Mouse (Mus musculus) right cerebral cortex, postnatal 10 days (tissue): Measurements from ENCODE around the gene Vmn1r208.
"Not testable (repeated sequence)": the region's sequence is repeated elsewhere in the genome, so short reads cannot be mapped to it uniquely, and the experiment has no call there.

ENCODE experiments used
- DNase-seq, 2 experiments: peaks; one replicate each; pipeline ENCODE4 v3.0.0; 2021; ENCODE audit warnings: low spot score in 2 of 2

Gene Vmn1r208

DNA sequence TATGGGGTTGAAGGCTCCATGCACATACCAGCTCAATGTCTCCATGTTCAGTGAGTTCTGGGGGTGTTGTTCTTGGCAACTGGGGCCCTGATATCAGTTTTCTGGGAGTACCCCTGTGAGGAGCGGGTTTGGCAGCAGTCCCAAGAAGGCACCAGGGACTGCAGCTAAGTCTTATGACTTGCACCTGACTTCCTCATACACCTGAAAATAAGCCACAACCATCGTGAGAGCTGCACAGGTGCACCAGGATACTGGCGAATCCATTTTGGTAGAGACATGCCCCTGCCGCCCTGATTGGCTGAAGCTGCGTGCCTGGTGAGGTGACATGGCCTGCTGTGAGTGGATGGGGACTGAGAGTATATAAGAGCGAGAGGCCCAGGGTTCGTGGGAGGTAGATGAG, at the start of gene Vmn1r208:
TSS of gene Vmn1r208 (minus strand) at position 101 of the 400 bp plus-strand sequence.
- DNase-seq, result not testable (repeated sequence)

DNA sequence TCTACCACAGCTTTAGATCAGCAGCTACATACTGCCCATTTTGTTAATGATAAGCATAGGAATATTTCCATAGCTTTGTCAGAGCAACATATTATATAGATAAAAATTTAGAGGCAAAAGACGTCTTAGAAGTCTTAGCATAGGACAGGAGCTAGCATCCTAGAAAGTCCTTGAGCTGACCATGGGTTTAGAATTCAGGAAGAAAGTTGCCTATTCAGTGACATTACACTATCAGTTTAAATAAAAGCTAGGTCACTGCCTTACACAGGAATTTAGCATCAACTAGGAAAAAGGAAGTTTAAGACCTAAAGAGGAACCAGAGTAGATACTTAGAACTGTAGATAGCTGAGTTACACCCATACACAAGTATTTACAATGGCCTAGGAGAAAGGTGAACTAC, 44.4 kb upstream of the Vmn1r208 start:
- not testable (repeated sequence) for DNase-seq

DNA sequence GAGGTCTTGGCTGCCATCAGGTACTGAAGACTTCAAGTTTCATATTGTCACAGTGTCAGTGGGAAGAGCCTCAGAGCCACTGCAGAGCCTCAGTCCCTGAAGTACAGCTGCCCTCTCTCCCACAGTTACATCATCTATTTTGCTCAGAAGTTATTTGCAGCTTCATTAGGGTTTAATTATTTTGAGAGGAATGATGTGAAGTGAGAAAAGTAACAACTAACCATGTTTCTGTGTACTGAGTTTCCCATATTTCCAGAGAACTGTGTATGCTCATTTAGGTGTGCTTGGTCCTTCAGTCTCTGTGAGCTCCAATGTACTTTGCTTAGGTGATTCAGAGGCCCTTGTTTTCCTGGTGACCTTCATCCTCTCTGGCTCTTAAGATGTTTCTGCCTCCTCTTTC, 32.4 kb upstream of the Vmn1r208 start, which contains the start of gene Vmn1r209:
TSS of gene Vmn1r209 (minus strand) at position 101 of the 400 bp plus-strand sequence.
- DNase-seq, result not testable (repeated sequence)

DNA sequence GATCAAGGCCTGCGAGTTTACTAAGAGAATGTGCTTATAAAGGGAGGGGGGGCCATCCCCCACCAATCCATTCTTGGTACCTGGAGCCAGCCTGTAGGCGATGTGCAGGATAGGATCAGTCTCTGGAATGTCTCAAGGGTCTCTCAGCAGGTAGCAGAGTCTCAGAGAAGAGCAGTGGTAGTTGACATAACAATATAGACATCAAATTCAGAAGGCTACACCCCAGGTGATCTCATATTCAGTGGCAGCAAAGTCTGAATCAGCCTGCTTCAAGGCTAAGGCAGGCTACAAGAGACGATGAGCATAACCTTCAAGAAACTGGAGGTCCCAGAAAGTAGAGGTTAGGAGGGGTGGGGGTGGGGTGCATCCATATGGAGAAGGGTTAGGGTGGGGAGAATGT, 10.9 kb upstream of the Vmn1r208 start:
- DNase-seq, result not testable (repeated sequence)

DNA sequence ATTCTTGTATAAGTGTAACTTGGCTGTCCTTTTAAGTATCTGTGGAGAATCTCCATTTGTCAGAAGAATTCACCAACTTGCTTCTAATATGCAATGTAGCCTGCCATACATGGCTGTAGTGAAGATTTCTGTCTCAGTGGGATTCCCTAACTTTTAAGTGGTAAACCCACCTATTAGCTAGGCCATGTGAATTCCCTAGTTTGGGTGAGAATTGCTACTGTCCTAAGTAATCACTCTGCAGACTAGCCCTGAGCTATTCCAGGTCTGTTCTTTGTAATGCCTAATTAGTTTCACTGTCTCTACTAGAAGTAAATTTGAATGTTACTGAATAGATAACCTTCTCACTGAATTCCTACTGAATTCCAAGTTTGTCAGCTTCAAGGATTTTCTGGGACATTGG, 7.0 kb upstream of the Vmn1r208 start:
- not testable (repeated sequence) for DNase-seq

DNA sequence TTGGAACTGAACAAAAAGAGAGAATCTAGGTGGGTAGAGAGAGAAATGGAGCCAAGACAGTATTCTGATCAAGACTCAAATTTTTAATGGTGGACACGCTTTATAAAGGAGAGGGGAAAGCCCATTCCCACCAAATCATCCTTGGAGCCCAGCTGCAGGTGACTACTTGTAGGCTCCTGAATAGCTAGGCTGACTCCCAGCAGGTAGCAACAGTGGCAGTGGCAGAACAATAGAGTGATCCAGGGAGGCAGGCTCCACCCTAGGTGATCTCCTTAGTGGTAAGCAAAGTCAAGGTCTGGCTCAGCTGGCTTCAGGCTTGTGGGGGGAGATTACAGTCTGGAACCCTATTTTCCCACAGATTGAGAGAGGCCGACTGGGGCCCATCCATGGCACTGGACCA, 5.6 kb downstream of the Vmn1r208 start:
- not testable (repeated sequence) for DNase-seq

DNA sequence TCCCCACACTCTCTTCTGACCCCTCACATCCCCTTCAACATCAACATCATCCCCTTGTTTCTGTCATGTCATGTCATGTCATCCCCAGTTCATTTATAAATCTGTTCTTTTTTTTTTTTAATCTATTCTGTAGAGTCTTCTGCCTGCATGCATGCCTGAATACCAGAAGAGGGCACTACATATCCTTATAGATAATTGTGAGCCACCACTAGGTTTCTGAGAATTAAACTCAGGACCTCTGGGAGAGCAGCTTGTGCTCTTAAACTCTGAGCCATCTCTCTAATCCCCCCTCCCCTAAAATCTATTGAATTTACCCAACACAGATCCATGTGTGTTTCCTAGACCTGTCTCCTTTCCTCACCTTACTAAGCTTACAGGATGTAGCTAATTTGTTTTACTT, 29.7 kb downstream of the Vmn1r208 start:
- no peak for DNase-seq

DNA sequence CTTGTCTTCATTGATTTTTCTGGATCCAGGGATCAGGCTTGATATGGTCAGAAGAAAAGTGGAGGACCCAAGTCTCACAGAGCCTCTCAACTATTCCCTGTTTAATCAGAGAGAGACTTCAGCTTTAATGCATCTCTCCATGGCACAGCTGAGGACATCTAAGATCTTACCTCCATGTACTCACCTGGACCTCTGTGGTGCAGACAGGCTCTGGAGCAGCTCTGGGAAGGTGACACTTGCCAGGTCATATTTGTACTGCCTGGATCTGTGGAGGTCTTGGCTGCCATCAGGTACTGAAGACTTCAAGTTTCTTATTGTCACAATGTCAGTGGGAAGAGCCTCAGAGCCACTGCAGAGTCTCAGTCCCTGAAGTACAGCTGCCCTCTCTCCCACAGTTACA, 47.7 kb downstream of the Vmn1r208 start, which contains the start of gene Vmn1r207-ps:
TSS of gene Vmn1r207-ps (minus strand) at position 101 of the 400 bp plus-strand sequence.
- DNase-seq, result not testable (repeated sequence)
